Mouse (Mus musculus) erythroid progenitor cell, adult 5-6 weeks (primary cell): ENCODE data around the gene Hus1. TPM values are rescaled to one million over a fixed set of nuclear protein-coding genes. Genes with fewer than 3 reads are reported as not detected.

Source experiments
- ATAC-seq: replicated peaks from 2 replicates; pipeline ENCODE4 v1.8.0; 2016; ENCODE audit warnings: moderate number of reproducible peaks, mild to moderate bottlenecking, moderate TSS enrichment, inconsistent platforms; ENCODE audit not compliant: poor library complexity, low FRiP score, severe bottlenecking
- total RNA-seq, 2 experiments: library from RNA; stranded (forward) in 1 of 2; stranded (reverse) in 1 of 2; fragments of 150-400 nt in 1 of 2; fragments of 186-747, 209-891 nt in 1 of 2; gene quantifications; 2 replicates each; pipeline versions ENCODE4 v1.2.3 to v1.2.4; 2015 to 2017; ENCODE audit warnings: low replicate concordance in 2 of 2

Hus1 gene
- total RNA-seq, 2 experiments from 2014 or later: 6.5 to 16.3 TPM

- ATAC-seq: no peak
Measured at GRCm38 (mm10) chr11:8986058-8986457, 24.9 kb downstream of the Hus1 start.

- peak; percentile 69; the same call in 1 of the 2 replicates for ATAC-seq
Measured at GRCm38 (mm10) chr11:8983237-8983861, 27.6 kb downstream of the Hus1 start.

- ATAC-seq: no peak
Measured at GRCm38 (mm10) chr11:8978154-8978553, 32.8 kb downstream of the Hus1 start.

- ATAC-seq: no peak
Measured at GRCm38 (mm10) chr11:8973166-8973565, 37.8 kb downstream of the Hus1 start, which contains the start of gene Pkd1l1. Pkd1l1 (minus strand) TSS chr11:8973266.

GRCm38 (mm10) chr11:8972093-8972492 lies 38.9 kb downstream of the Hus1 start:
- peak; percentile 40; the same call in 1 of the 2 replicates for ATAC-seq

- ATAC-seq: peak; percentile 79
Measured at GRCm38 (mm10) chr11:8970509-8970908, 40.5 kb downstream of the Hus1 start.

GRCm38 (mm10) chr11:8968094-8968493 lies 42.9 kb downstream of the Hus1 start:
- peak; percentile 63 for ATAC-seq

GRCm38 (mm10) chr11:8958572-8958971 lies 52.4 kb downstream of the Hus1 start:
- ATAC-seq: no peak

- ATAC-seq: no peak
Measured at GRCm38 (mm10) chr11:8958108-8958507, 52.9 kb downstream of the Hus1 start.

GRCm38 (mm10) chr11:8957023-8957422 lies 54.0 kb downstream of the Hus1 start:
- no peak for ATAC-seq

- no peak for ATAC-seq
Measured at GRCm38 (mm10) chr11:8955678-8956077, 55.3 kb downstream of the Hus1 start.

- ATAC-seq: no peak
Measured at GRCm38 (mm10) chr11:8949765-8950430, 61.1 kb downstream of the Hus1 start.

GRCm38 (mm10) chr11:8948871-8949270 lies 62.1 kb downstream of the Hus1 start:
- ATAC-seq: no peak

GRCm38 (mm10) chr11:8944114-8944513 lies 66.9 kb downstream of the Hus1 start:
- ATAC-seq: 0 out of 2 replicates have a peak, but pooled peaks have one; percentile 41

Other genes starting within 250 kb of the Hus1 start
- gene Pkd1l1, start 37.9 kb downstream of the Hus1 start, total RNA-seq (2015; ENCODE audit: low replicate concordance): 4.7 and 5.4 TPM in 2 replicates
- 1.7 and 7.8 TPM in 2 replicates for gene Pkd1l1, start 37.9 kb downstream of the Hus1 start, total RNA-seq (2017; ENCODE audit: low replicate concordance)
- not detected in 2 replicates for gene Gm11992, start 37.4 kb upstream of the Hus1 start, total RNA-seq (2015; ENCODE audit: low replicate concordance)
- not detected in 2 replicates for gene Gm11992, start 37.4 kb upstream of the Hus1 start, total RNA-seq (2017; ENCODE audit: low replicate concordance)
- gene Sun3, start 37.8 kb upstream of the Hus1 start, total RNA-seq (2015; ENCODE audit: low replicate concordance): not detected in 2 replicates
- gene Sun3, start 37.8 kb upstream of the Hus1 start, total RNA-seq (2017; ENCODE audit: low replicate concordance): not detected in 2 replicates
- gene Upp1, start 106.9 kb upstream of the Hus1 start, total RNA-seq (2015; ENCODE audit: low replicate concordance): not detected in 2 replicates
- not detected in 2 replicates for gene Upp1, start 106.9 kb upstream of the Hus1 start, total RNA-seq (2017; ENCODE audit: low replicate concordance)
- gene Abca13, start 180.8 kb upstream of the Hus1 start, total RNA-seq (2015; ENCODE audit: low replicate concordance): 5.0 and 7.2 TPM in 2 replicates
- 4.4 and 4.6 TPM in 2 replicates for gene Abca13, start 180.8 kb upstream of the Hus1 start, total RNA-seq (2017; ENCODE audit: low replicate concordance)